Mouse (Mus musculus) heart, postnatal 14 days (tissue): ENCODE data around the gene Slc38a1. TPM values are rescaled to one million over a fixed set of nuclear protein-coding genes. Genes with fewer than 3 reads are reported as not detected.

Experiments used
- DNase-seq, 2 experiments: peaks; one replicate each; pipeline ENCODE4 v3.0.0; 2021 to 2022
- intact Hi-C: fragments of 180-260 bp; cut with DNase I; formaldehyde crosslinking; loops from one replicate; pipeline ENCODE4 v1.15.1; 2025
- long read RNA-seq, 2 experiments: library from polyadenylated mRNA; stranded (forward); transcript quantifications; one replicate each; pipeline ENCODE4 v2.0.0; 2021
- total RNA-seq, 2 experiments: library from RNA; stranded (reverse); gene quantifications; 2 replicates each; pipeline ENCODE4 v1.2.3; 2021

Slc38a1 gene
- total RNA-seq: 10 to 100 TPM; 33.6 to 35.4 TPM
- long read RNA-seq, experiment 1, full-length matches to known transcripts: 5 of 9 reads
- long read RNA-seq, experiment 1, partial matches to known transcripts: 0 of 9 reads
- long read RNA-seq, experiment 1, other reads (novel, unspliced or antisense): 4 of 9 reads
- long read RNA-seq, experiment 2, full-length matches to known transcripts: 8 of 14 reads
- long read RNA-seq, experiment 2, partial matches to known transcripts: 1 of 14 reads
- long read RNA-seq, experiment 2, other reads (novel, unspliced or antisense): 5 of 14 reads

GRCm38 (mm10) chr15:96642436-96643405 lies at the start of gene Slc38a1:
Gene Slc38a1 (minus strand): TSS chr15:96642913.
- DNase-seq: peak; percentile 45 to 57

DNA sequence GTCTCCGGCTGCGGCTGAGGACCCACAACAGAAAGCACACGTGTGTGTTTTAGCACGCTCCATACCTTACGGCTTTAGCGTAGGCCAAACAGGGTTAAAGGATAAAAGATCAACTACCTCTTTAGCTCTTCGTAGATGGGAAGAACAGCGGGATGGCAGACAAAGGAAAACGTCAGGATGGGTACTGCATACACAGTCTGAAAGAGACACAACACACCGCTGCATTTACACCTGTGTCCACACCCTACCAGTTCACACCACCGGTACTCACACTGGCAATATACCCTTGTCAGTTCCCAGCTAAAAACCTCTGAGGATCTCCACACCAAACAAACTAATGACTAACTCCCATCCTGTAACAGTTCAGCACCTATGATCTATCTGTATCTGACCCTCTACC lies 49.7 kb upstream of the Slc38a1 start:
- intact Hi-C loops: loop anchor here (10.0 kb wide), 1 partner anchor 408 kb away; the partner anchor contains the start of gene Arid2
- no peak for DNase-seq

More at GRCm38 (mm10) chr15:96642436-96643405, at the start of gene Slc38a1:
- intact Hi-C loops: no loop called here

DNA sequence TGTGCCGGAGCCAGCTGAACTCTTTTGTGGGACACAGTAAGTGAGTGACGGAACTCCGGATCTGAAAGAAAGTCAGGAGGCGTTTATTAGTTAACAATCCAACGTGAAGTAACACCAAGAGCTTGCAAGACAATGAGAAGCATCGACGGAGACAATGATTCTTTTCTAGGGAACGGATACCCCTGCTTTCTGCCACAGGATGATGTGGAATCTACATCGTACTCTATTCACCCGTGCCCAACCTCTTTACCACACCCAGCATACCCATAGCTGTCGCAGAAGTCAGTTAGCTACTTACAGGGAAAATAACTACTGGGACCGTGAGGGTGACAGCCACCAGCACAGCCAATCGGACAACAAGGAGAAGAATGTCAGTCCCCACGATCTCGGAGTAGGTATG lies 48.7 kb upstream of the Slc38a1 start:
- no peak for DNase-seq
- intact Hi-C loops: loop anchor here (10.0 kb wide), 1 partner anchor 407 kb away; the partner anchor contains the start of gene Arid2

GRCm38 (mm10) chr15:96690829-96691228 lies 48.1 kb upstream of the Slc38a1 start:
- no peak for DNase-seq
- intact Hi-C loops: loop anchor here (10.0 kb wide), 1 partner anchor 406 kb away; the partner anchor contains the start of gene Arid2

DNA sequence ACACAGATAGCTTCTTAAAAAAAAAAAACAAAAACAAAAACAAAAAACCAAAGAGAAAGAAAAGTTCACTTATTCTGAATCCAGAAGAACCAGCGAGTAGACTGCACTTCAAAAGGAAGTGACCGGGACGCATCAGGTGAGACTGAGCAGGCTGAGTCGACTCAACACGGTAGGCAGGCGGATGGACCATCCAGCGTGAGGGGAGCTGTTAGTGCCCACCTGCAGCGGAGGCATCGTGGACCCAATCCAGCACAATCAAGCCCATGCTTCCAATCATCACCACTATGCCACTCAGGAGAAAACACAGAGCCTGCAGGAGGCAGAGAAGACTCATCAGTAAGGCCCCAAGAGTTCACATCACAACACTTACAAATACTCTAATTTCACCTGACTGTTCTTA lies 47.2 kb upstream of the Slc38a1 start:
- intact Hi-C loops: loop anchor here (10.0 kb wide), 1 partner anchor 405 kb away; the partner anchor contains the start of gene Arid2

DNA sequence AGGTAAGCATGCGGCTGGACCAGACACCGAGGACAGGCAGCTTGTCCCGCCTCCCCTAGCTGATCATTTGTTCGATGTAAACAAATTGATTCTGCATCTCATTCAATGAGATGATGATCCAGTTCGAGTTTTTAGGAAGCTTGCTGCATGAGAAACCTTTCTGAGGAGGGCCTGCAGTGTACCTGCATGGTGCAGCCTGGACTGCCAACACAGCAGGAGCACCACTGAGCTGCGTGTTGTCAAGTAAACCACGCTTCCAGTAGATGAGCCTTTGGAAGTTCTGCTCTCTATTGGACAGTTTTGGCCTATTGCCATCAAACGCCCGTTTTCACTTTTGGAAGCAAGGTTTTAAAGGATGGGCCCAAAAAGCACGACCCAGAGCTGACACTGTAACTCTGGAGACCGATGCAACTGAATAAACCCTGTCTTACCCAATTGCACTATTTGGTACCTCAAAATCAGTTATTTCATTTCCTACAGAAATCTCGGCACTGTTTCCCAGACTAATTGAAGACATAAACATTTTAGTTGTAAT lies 46.1 kb upstream of the Slc38a1 start:
- intact Hi-C loops: no loop called here
- DNase-seq: no peak

More for the DNA sequence above, 47.2 kb upstream of the Slc38a1 start:
- no peak for DNase-seq

- DNase-seq: no peak
- intact Hi-C loops: no loop called here
Observed at GRCm38 (mm10) chr15:96688036-96688435, 45.3 kb upstream of the Slc38a1 start.

GRCm38 (mm10) chr15:96687366-96687765 lies 44.7 kb upstream of the Slc38a1 start:
- intact Hi-C loops: no loop called here
- DNase-seq: no peak

GRCm38 (mm10) chr15:96686201-96687159 lies 43.8 kb upstream of the Slc38a1 start:
- intact Hi-C loops: no loop called here
- DNase-seq: peak in 1 of 2 experiments; percentile 10

DNA sequence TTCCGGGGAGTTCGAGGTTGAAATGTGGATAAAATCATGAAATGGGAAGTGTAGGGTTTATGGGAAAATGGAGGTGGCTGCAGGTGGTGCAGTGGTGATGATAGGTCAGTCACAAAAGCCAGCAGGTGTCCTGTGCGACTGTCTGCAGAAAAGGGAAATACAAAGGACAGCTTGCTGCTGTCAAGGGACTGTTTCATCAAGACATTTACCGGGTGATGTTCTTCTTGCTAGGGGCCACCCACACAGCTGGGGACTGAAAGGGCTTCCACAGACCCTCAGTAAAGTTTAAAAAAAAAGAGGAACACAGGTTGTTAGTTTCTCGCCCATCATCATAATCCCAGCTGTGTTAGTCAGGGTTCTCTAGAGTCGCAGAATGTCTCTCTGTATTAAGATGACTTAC lies 42.6 kb upstream of the Slc38a1 start:
- no peak for DNase-seq
- intact Hi-C loops: no loop called here

- DNase-seq: peak in 1 of 2 experiments; percentile 65
- intact Hi-C loops: loop anchor here (5.0 kb wide), 1 partner anchor 253 kb away; no protein-coding TSS in a partner anchor
Observed at GRCm38 (mm10) chr15:96684132-96684830, 41.6 kb upstream of the Slc38a1 start.

GRCm38 (mm10) chr15:96678871-96679773 lies 36.4 kb upstream of the Slc38a1 start:
- DNase-seq: no peak
- intact Hi-C loops: loop anchor here (10.0 kb wide), 1 partner anchor 506 kb away; no protein-coding TSS in a partner anchor

DNA sequence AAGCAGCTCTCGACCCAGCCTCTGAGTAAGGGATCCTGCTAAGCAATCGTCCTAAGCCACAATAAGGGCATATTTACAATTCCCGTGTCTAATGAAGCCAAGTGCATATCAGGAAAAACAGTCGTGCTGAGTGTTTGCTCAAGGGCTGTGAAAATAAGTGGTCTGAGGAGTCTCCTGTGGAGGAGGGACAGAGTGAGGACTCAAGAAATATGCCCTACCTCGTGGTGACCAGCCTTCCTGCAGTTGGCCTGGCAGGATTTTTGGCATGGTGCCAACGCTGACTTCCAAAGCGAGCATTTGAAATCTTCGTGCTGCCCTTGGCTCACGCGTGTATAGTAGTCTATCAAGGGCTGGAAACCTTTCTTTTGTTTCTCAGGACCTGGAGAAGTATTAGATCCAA lies 33.8 kb upstream of the Slc38a1 start:
- intact Hi-C loops: loop anchor here (10.0 kb wide), 1 partner anchor 508 kb away; no protein-coding TSS in a partner anchor
- DNase-seq: peak in 1 of 2 experiments; percentile 62

- DNase-seq: no peak
- intact Hi-C loops: loop anchor here (10.0 kb wide), 1 partner anchor 509 kb away; no protein-coding TSS in a partner anchor
Observed at GRCm38 (mm10) chr15:96675744-96676143, 33.0 kb upstream of the Slc38a1 start.

DNA sequence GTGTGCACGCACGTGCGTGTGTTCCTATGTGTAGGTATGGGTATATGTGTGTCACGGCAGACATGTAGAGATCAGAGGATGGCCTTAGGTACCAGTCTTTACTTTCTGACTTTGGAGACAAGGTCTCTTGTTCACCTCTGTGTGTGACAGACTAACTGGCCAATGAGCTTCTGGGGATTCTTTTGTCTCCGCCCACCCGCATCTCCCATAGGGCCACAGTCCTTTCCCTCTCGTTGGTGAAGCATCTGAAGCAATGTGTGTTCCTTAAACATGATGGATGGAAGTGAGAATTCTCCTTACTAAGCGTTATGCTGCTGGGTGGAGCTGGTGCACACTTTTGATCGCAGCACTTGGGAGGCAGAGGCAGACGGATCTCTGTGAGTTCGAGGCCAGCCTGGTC lies 32.3 kb upstream of the Slc38a1 start:
- intact Hi-C loops: loop anchor here (10.0 kb wide), 1 partner anchor 510 kb away; no protein-coding TSS in a partner anchor
- no peak for DNase-seq

GRCm38 (mm10) chr15:96674089-96674488 lies 31.4 kb upstream of the Slc38a1 start:
- intact Hi-C loops: loop anchor here (10.0 kb wide), 1 partner anchor 511 kb away; no protein-coding TSS in a partner anchor
- no peak for DNase-seq

GRCm38 (mm10) chr15:96669721-96670120 lies 27.0 kb upstream of the Slc38a1 start:
- intact Hi-C loops: loop anchor here (10.0 kb wide), 1 partner anchor 515 kb away; no protein-coding TSS in a partner anchor

More at GRCm38 (mm10) chr15:96669721-96670120, 27.0 kb upstream of the Slc38a1 start:
- DNase-seq: no peak
